Mouse (Mus musculus): ENCODE data around the gene Actn2. TPM values are rescaled to one million over a fixed set of nuclear protein-coding genes. Genes with fewer than 3 reads are reported as not detected.

The Actn2 gene
- 19.2 and 93.2 TPM in 2 replicates for polyA plus RNA-seq (2012; rRNA removed)

DNA sequence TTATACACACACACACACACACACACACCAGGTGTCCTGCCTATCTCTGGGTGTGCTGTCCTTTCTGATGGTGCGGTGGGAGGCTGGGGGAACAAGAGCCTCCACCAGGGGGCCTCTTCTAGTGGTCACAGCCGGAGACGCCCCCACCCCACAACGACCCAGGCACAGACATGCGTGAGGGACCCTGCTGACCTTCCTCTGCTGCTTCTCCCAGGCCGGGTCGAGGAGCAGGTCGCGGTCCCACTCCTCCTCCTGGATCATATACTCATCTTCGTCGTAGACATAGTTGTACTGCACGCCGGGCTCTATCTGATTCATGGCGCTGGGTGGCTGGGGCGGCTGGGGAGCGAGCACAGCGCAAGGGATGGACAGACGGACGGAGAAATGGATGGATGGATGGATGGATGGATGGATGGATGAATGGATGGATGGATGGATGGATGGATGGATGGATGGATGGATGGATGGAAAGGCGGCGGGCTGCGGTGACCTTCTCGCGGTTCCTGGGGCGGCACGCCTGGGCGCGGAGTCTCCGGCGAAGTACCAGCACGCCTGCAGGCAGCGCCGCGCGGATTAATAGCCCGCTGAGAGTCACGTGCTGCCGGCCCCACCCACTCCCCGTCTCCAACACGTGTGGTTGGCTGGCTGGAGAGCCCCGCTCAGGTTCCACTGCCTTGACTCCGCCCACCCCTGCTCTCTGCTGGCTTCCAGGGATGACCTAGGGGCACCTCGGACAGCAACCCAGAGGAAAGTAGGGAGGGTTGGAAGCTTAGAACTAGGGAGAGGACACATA, at the start of gene Actn2:
Gene Actn2 (minus strand): TSS at position 578 of the 793 bp plus-strand sequence.
- 1% methylated on average over 43 of the region's 43 CpGs for WGBS
- H3K36me3 ChIP-seq (ENCODE audit: control insufficient read depth, insufficient read depth, low read length) = no peaks in the 10 kb centered on the region
- H3K27ac ChIP-seq (ENCODE audit: control insufficient read depth, insufficient read depth, low read length) = no peak within 1 kb of the TSS
- no peak for TF ChIP-seq CTCF (IDR thresholded peaks at IDR 0.05; ENCODE audit: borderline replicate concordance, control insufficient read depth, extremely low read depth, insufficient read depth, low read length, poor library complexity)
- no peak for TF ChIP-seq POLR2A (IDR thresholded peaks at IDR 0.05; ENCODE audit: control insufficient read depth, extremely low read depth, insufficient read depth, low read length, poor library complexity)
- H3K4me3 ChIP-seq (ENCODE audit: control insufficient read depth, insufficient read depth, low read length) = peak within 1 kb of the TSS; percentile 41
- H3K27me3 ChIP-seq (ENCODE audit: control insufficient read depth, insufficient read depth, low read length) = no peaks in the 10 kb centered on the region
- H3K4me1 ChIP-seq (replicated peaks; ENCODE audit: control insufficient read depth, insufficient read depth, low read length) = peaks cover 18% of the 10 kb centered on the region
- DNase-seq = peak; percentile 84

DNA sequence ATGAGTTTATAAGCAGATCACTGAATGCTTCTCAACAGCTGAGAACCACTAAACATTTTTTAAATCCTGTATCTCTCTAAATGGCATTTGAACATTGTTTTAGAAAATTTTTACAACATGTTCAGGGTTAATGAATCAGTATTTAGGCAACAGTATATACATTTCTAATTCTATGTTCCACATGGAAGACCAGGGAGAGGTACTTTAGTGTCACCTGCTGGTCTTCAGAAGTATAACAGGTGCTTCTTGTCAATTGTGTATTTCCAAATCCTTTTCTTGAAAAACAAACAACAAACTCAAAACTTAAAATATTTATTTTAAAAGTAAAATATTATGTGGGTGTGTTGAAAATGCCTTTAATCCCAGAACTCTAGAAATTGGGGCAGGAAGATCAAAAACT, 45.7 kb upstream of the Actn2 start:
- Histone ChIP-seq H3K36me3 (ENCODE audit: control insufficient read depth, insufficient read depth, low read length) (no peaks in the 10 kb centered on the region), H3K4me3 (ENCODE audit: control insufficient read depth, insufficient read depth, low read length) (no peak overlapping the region), H3K27me3 (ENCODE audit: control insufficient read depth, insufficient read depth, low read length) (no peaks in the 10 kb centered on the region), H3K27ac (ENCODE audit: control insufficient read depth, insufficient read depth, low read length) (no peak overlapping the region), H3K4me1 (replicated peaks; ENCODE audit: control insufficient read depth, insufficient read depth, low read length) (no peaks in the 10 kb centered on the region)
- TF ChIP-seq POLR2A (IDR thresholded peaks at IDR 0.05; ENCODE audit: control insufficient read depth, extremely low read depth, insufficient read depth, low read length, poor library complexity) (no peak), CTCF (IDR thresholded peaks at IDR 0.05; ENCODE audit: borderline replicate concordance, control insufficient read depth, extremely low read depth, insufficient read depth, low read length, poor library complexity) (no peak)
- peak; percentile 24 for DNase-seq

DNA sequence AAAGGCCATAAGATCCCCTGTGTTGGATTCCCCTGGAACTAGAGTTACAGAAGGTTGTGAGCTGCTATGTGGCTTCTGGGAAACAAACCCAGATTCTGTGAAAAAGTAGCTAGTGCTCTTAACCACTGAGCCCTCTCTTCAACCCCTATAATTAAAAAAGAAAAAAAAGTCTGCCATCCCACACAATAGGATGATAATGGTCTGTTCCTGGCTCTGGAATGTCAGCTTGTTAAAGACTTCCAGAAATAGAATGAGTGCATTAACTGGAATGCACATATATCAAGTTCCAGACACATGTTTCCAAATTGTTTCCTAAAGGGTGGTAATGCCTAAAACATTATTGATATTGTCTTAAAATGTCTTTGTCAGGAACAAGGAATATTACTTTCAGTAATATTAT, 44.2 kb upstream of the Actn2 start:
- H3K27ac ChIP-seq (ENCODE audit: control insufficient read depth, insufficient read depth, low read length) = no peak overlapping the region
- no peaks in the 10 kb centered on the region for H3K4me1 ChIP-seq (replicated peaks; ENCODE audit: control insufficient read depth, insufficient read depth, low read length)
- TF ChIP-seq POLR2A (IDR thresholded peaks at IDR 0.05; ENCODE audit: control insufficient read depth, extremely low read depth, insufficient read depth, low read length, poor library complexity) = no peak
- TF ChIP-seq CTCF (IDR thresholded peaks at IDR 0.05; ENCODE audit: borderline replicate concordance, control insufficient read depth, extremely low read depth, insufficient read depth, low read length, poor library complexity) = no peak

DNA sequence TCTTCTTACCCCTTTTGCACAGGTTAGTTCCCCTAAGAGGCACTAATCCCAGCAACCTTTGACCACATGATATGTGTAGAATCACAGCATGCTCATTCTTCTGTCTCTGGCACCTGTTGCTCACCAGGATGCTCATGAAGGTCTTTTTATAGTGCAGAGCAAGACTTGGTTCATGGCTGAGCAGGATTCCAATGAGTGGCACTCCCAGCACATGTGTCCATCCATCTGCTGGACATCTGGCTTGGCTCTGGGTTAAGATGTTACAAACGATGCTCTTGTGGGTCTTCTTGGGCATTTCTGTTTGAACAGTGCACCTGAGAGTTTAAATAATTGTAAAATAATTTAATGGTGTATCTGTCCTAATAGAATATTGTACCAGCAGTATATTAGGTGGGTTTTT, 36.2 kb upstream of the Actn2 start:
- Histone ChIP-seq H3K36me3 (ENCODE audit: control insufficient read depth, insufficient read depth, low read length) (no peaks in the 10 kb centered on the region), H3K27me3 (ENCODE audit: control insufficient read depth, insufficient read depth, low read length) (no peaks in the 10 kb centered on the region), H3K27ac (ENCODE audit: control insufficient read depth, insufficient read depth, low read length) (no peak overlapping the region), H3K4me3 (ENCODE audit: control insufficient read depth, insufficient read depth, low read length) (no peak overlapping the region), H3K4me1 (replicated peaks; ENCODE audit: control insufficient read depth, insufficient read depth, low read length) (no peaks in the 10 kb centered on the region)
- 74% methylated on average over 1 of the region's 1 CpGs for WGBS
- DNase-seq = no peak
- TF ChIP-seq POLR2A (IDR thresholded peaks at IDR 0.05; ENCODE audit: control insufficient read depth, extremely low read depth, insufficient read depth, low read length, poor library complexity) = no peak
- TF ChIP-seq CTCF (IDR thresholded peaks at IDR 0.05; ENCODE audit: borderline replicate concordance, control insufficient read depth, extremely low read depth, insufficient read depth, low read length, poor library complexity) = no peak

More for the DNA sequence above, 44.2 kb upstream of the Actn2 start:
- no peak overlapping the region for H3K4me3 ChIP-seq (ENCODE audit: control insufficient read depth, insufficient read depth, low read length)
- no peak for DNase-seq
- no peaks in the 10 kb centered on the region for H3K27me3 ChIP-seq (ENCODE audit: control insufficient read depth, insufficient read depth, low read length)
- no peaks in the 10 kb centered on the region for H3K36me3 ChIP-seq (ENCODE audit: control insufficient read depth, insufficient read depth, low read length)

DNA sequence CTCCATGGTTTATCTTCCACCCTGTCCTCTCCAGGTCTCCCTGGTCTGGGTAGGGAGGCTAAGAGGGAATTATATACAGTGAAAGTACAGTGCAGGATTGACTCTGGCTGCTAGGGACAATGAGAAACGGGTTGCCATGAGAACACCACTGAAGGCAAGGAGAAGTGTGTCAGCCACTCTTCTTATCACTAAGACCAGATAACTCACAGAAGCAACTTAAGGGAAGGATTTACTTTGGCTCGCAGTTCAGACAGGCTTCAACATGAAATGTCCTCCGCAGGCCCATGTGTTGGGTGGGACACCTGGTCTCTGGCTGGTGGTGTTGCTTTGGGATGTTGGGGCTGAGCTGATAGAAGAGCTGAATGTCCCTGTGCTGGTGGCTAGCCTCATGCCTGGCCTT, 32.2 kb upstream of the Actn2 start:
- no peak for DNase-seq
- 89% methylated on average over 3 of the region's 3 CpGs for WGBS

DNA sequence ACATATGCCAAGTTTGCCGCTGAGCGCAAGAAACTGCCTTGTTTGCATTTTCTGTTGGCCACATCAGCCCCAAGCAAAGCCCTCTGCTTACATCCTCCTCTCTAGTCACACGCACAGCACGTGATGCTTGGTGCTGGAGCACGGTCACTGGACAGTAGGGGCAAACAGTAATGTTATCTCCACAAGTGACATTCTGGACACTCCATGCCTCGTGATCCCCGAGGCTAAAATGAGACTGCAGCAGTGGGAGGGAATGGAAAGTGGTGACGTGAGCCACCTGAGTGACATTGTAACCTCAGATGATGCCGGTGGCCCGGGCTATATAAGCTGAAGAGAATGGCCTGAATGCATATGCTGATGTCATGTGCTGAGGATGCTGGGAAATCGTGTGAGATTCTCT, 29.4 kb upstream of the Actn2 start:
- H3K27me3 ChIP-seq (ENCODE audit: control insufficient read depth, insufficient read depth, low read length) = no peaks in the 10 kb centered on the region
- WGBS = 91% methylated on average over 11 of the region's 11 CpGs
- H3K4me1 ChIP-seq (replicated peaks; ENCODE audit: control insufficient read depth, insufficient read depth, low read length) = no peaks in the 10 kb centered on the region
- H3K4me3 ChIP-seq (ENCODE audit: control insufficient read depth, insufficient read depth, low read length) = no peak overlapping the region
- TF ChIP-seq POLR2A (IDR thresholded peaks at IDR 0.05; ENCODE audit: control insufficient read depth, extremely low read depth, insufficient read depth, low read length, poor library complexity) (no peak), CTCF (IDR thresholded peaks at IDR 0.05; ENCODE audit: borderline replicate concordance, control insufficient read depth, extremely low read depth, insufficient read depth, low read length, poor library complexity) (no peak)
- no peak overlapping the region for H3K27ac ChIP-seq (ENCODE audit: control insufficient read depth, insufficient read depth, low read length)
- no peak for DNase-seq
- H3K36me3 ChIP-seq (ENCODE audit: control insufficient read depth, insufficient read depth, low read length) = no peaks in the 10 kb centered on the region

More for the DNA sequence above, 32.2 kb upstream of the Actn2 start:
- Histone ChIP-seq H3K36me3 (ENCODE audit: control insufficient read depth, insufficient read depth, low read length) (no peaks in the 10 kb centered on the region), H3K4me3 (ENCODE audit: control insufficient read depth, insufficient read depth, low read length) (no peak overlapping the region), H3K4me1 (replicated peaks; ENCODE audit: control insufficient read depth, insufficient read depth, low read length) (no peaks in the 10 kb centered on the region), H3K27ac (ENCODE audit: control insufficient read depth, insufficient read depth, low read length) (no peak overlapping the region), H3K27me3 (ENCODE audit: control insufficient read depth, insufficient read depth, low read length) (no peaks in the 10 kb centered on the region)
- TF ChIP-seq POLR2A (IDR thresholded peaks at IDR 0.05; ENCODE audit: control insufficient read depth, extremely low read depth, insufficient read depth, low read length, poor library complexity) = no peak

All from thymus, adult 2 months (tissue).